Mouse (Mus musculus) small intestine, adult 2 months (tissue): ENCODE measurements around the gene Slamf9. TPM values are rescaled to one million over a fixed set of nuclear protein-coding genes. Genes with fewer than 3 reads are reported as not detected.

Experiments used
- H3K27ac ChIP-seq: fragments of 200-500 bp; 2 replicates; pipeline ENCODE4 v1.5.1; 2012; ENCODE audit warnings: low read depth, low read length, control low read depth, inconsistent platforms; ENCODE audit not compliant: insufficient read depth
- H3K27me3 ChIP-seq: fragments of 200-500 bp; 2 replicates; pipeline ENCODE4 v1.6.1; 2012; ENCODE audit warnings: mild to moderate bottlenecking, moderate library complexity, low read length, inconsistent platforms; ENCODE audit not compliant: control insufficient read depth, insufficient read depth
- H3K36me3 ChIP-seq: fragments of 200-500 bp; 2 replicates; pipeline ENCODE4 v1.6.1; 2012; ENCODE audit warnings: mild to moderate bottlenecking, low read length, control low read depth, inconsistent platforms; ENCODE audit not compliant: control insufficient read depth, insufficient read depth
- H3K4me1 ChIP-seq: fragments of 200-500 bp; 2 replicates; pipeline ENCODE4 v1.6.1; 2012; ENCODE audit warnings: low read length, inconsistent platforms, mixed read lengths; ENCODE audit not compliant: control insufficient read depth, insufficient read depth, insufficient read length
- H3K4me3 ChIP-seq: fragments of 200-500 bp; 2 replicates; pipeline ENCODE4 v1.5.1; 2012; ENCODE audit warnings: low read depth, mild to moderate bottlenecking, control low read depth, inconsistent platforms, low read length, moderate library complexity
- CTCF ChIP-seq: fragments of 200-500 bp; IDR thresholded peaks from 2 replicates; pipeline ENCODE4 v1.5.1; 2012; ENCODE audit warnings: low read depth, mild to moderate bottlenecking, control low read depth, inconsistent platforms, low read length, moderate library complexity, mixed read lengths; ENCODE audit not compliant: insufficient replicate concordance, insufficient read length; ENCODE audit errors: extremely low read depth
- POLR2A ChIP-seq: fragments of 200-500 bp; IDR thresholded peaks from 2 replicates; pipeline ENCODE4 v1.6.1; 2012; ENCODE audit warnings: low read depth, mild to moderate bottlenecking, control low read depth, inconsistent platforms, low read length, moderate library complexity
- WGBS: fragments of 180-500 bp; shearing (Covaris S2); methylation state at CpG from one replicate; pipeline ENCODE4 v1.1.7; 2018; 5-methylcytosine and 5-hydroxymethylcytosine counted together
- polyA plus RNA-seq: library from polyadenylated mRNA; depleted of rRNA; stranded (reverse); fragments of >200 nt; gene quantifications from 2 replicates; pipeline ENCODE4 v1.2.3, GENCODE M21; 2012

The Slamf9 gene
- polyA plus RNA-seq, 1 experiment = 2.1 TPM

- Histone ChIP-seq H3K27me3 (no peaks in the 10 kb centered on the region), H3K36me3 (peaks cover 46% of the 10 kb centered on the region), H3K4me3 (peak overlapping the region; percentile 47), H3K4me1 (peaks cover 25% of the 10 kb centered on the region), H3K27ac (peak overlapping the region; percentile 85)
- TF ChIP-seq POLR2A (no peak), CTCF (no peak)
- WGBS = 33% methylated on average over 12 of the region's 12 CpGs
Observed at GRCm38 (mm10) chr1:172489585-172490250, 14.6 kb downstream of the Slamf9 start.

- peak; percentile 99 for TF ChIP-seq CTCF
- TF ChIP-seq POLR2A = no peak
- H3K36me3 ChIP-seq = peaks cover 44% of the 10 kb centered on the region
- WGBS = 6% methylated on average over 10 of the region's 10 CpGs
- no peaks in the 10 kb centered on the region for H3K27me3 ChIP-seq
- peaks cover 23% of the 10 kb centered on the region for H3K4me1 ChIP-seq
- H3K4me3 ChIP-seq = peak overlapping the region; percentile 47
- H3K27ac ChIP-seq = peak overlapping the region; percentile 85
Observed at GRCm38 (mm10) chr1:172490261-172490661, 15.1 kb downstream of the Slamf9 start.

GRCm38 (mm10) chr1:172492047-172492446, 16.9 kb downstream of the Slamf9 start:
- H3K4me1 ChIP-seq = peaks cover 23% of the 10 kb centered on the region
- H3K27ac ChIP-seq = no peak overlapping the region
- no peak overlapping the region for H3K4me3 ChIP-seq
- WGBS = 94% methylated on average over 8 of the region's 8 CpGs
- H3K36me3 ChIP-seq = peaks cover 46% of the 10 kb centered on the region
- no peaks in the 10 kb centered on the region for H3K27me3 ChIP-seq
- no peak for TF ChIP-seq CTCF
- no peak for TF ChIP-seq POLR2A

GRCm38 (mm10) chr1:172493516-172493915, 18.4 kb downstream of the Slamf9 start:
- H3K36me3 ChIP-seq = peaks cover 47% of the 10 kb centered on the region
- WGBS = 78% methylated on average over 6 of the region's 6 CpGs
- H3K4me3 ChIP-seq = no peak overlapping the region
- peaks cover 18% of the 10 kb centered on the region for H3K4me1 ChIP-seq
- H3K27me3 ChIP-seq = no peaks in the 10 kb centered on the region
- TF ChIP-seq POLR2A (no peak), CTCF (no peak)
- no peak overlapping the region for H3K27ac ChIP-seq

- no peak overlapping the region for H3K27ac ChIP-seq
- H3K4me1 ChIP-seq = no peaks in the 10 kb centered on the region
- no peaks in the 10 kb centered on the region for H3K27me3 ChIP-seq
- WGBS = 89% methylated on average over 17 of the region's 17 CpGs
- no peak for TF ChIP-seq CTCF
- no peak for TF ChIP-seq POLR2A
- peaks cover 44% of the 10 kb centered on the region for H3K36me3 ChIP-seq
- H3K4me3 ChIP-seq = no peak overlapping the region
Observed at GRCm38 (mm10) chr1:172496030-172496429, 20.9 kb downstream of the Slamf9 start.

GRCm38 (mm10) chr1:172497428-172497827, 22.3 kb downstream of the Slamf9 start:
- Histone ChIP-seq H3K27ac (no peak overlapping the region), H3K4me1 (peaks cover 9% of the 10 kb centered on the region), H3K27me3 (no peaks in the 10 kb centered on the region), H3K4me3 (no peak overlapping the region), H3K36me3 (peaks cover 32% of the 10 kb centered on the region)
- TF ChIP-seq POLR2A = no peak
- no peak for TF ChIP-seq CTCF
- WGBS = 91% methylated on average over 10 of the region's 10 CpGs

- Histone ChIP-seq H3K27me3 (no peaks in the 10 kb centered on the region), H3K36me3 (peaks cover 17% of the 10 kb centered on the region), H3K27ac (peak within 1 kb of the TSS; percentile 98), H3K4me1 (peaks cover 21% of the 10 kb centered on the region), H3K4me3 (peak within 1 kb of the TSS; percentile 90)
- peak; percentile 96 for TF ChIP-seq POLR2A
- peak; percentile 47; the same call in 1 of the 2 replicates for TF ChIP-seq CTCF
- under 1% methylated on average over 30 of the region's 30 CpGs for WGBS
Observed at GRCm38 (mm10) chr1:172499765-172500441, 24.7 kb downstream of the Slamf9 start, which contains the start of gene Tagln2. Tagln2 (plus strand) TSS chr1:172500047.
